Mouse (Mus musculus) urinary bladder, adult 18-20 months (tissue): ENCODE data around the gene Samd9l.
"Not testable (repeated sequence)": the region's sequence is repeated elsewhere in the genome, so short reads cannot be mapped to it uniquely, and the experiment has no call there.

Source experiments
- DNase-seq, 2 experiments: peaks; one replicate each; pipeline ENCODE4 v3.0.0; 2022; ENCODE audit warnings: low spot score in 2 of 2, mixed read lengths in 2 of 2

Gene Samd9l

GRCm38 (mm10) chr6:3343603-3344247 lies 55.6 kb downstream of the Samd9l start:
- not testable (repeated sequence) for DNase-seq

- DNase-seq = no peak
These were observed 57.9 kb downstream of the Samd9l start for GRCm38 (mm10) chr6:3341479-3341878.

GRCm38 (mm10) chr6:3340928-3341327 lies 58.4 kb downstream of the Samd9l start:
- DNase-seq = not testable (repeated sequence)

DNA sequence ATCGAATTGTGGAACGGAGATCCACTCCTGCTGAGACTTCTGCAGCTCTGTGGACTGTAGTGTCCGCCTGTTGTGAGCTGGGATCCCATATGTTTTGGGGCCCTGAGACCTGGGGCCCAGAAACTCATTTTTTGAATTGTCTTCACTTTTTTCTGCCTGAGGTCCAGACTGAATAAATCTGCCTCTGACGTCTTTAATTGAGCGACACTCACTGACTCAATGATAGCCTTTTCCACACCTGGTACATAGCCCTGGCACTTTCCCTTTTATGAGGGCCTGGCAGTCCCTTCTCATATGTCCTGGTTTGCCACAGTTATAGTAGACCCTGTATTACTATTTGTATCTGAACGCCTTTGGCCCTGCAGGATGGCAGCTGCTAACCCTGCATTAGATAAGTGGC lies 60.2 kb downstream of the Samd9l start:
- not testable (repeated sequence) for DNase-seq
